Mouse (Mus musculus): ENCODE results near the gene Pomgnt2.
"Not testable (repeated sequence)": the region's sequence is repeated elsewhere in the genome, so short reads cannot be mapped to it uniquely, and the experiment has no call there.

The Pomgnt2 gene

DNA sequence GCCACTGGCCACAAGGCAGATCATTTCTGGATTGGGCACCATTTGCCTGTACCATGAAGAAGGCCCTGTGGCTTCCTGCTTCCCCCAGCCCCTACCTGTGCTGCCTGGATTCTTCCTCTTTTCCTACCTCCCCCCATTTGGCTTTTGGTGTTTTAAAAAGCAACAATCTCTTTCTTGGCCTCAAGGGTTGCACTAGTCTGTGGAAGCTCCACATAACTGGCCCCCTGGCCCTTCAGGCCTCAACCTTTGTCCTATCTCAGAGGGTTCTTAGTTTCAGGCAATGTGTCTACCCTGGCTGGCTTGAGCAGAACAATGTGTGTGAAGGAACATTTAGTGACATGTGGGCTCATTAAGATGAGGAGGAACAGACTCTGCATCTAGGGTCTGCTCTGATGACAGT is at the start of gene Pomgnt2:
TSS of gene Pomgnt2 (minus strand) at position 101 of the 400 bp plus-strand sequence.
- no peak for DNase-seq (ENCODE audit: low read depth, low spot score)

DNA sequence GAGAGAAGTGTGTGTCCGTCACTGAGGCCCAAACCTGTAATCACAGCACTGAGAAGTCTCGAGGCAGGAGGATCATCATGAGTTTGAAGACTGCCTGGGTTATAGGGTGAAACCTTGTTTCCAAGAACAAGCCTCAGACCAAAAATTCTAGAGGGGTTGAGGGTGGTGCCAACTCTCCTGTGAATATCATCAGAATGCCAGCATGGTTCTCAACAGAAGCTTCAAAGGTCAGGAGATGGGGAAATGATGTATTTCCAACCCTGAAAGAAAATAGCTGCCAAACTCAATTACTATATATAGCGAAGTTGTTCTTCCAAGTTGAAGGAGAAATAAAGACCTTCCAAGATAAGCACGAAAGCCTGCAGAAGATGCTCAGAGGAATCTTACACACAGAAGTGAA is 42.9 kb upstream of the Pomgnt2 start:
- DNase-seq (ENCODE audit: low read depth, low spot score), result no peak

DNA sequence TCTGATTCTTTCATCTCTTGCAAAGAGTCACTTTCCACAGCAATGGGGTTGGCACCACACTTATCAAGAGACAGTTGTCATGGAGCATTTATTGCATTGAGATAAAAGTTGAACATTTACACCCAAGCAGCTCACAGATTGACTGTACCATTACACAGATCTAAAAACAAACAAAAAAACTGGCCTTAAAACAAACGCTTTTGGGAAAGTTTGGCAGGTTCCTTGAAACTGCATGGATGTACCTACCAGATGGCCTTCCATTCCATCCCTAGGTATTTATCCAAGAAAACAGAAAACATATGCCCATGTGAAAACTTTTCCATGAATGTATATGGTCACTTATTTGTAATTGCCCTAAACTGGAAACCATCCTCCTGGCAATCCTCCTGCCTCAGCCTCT is 41.7 kb upstream of the Pomgnt2 start:
- no peak for DNase-seq (ENCODE audit: low read depth, low spot score)

DNA sequence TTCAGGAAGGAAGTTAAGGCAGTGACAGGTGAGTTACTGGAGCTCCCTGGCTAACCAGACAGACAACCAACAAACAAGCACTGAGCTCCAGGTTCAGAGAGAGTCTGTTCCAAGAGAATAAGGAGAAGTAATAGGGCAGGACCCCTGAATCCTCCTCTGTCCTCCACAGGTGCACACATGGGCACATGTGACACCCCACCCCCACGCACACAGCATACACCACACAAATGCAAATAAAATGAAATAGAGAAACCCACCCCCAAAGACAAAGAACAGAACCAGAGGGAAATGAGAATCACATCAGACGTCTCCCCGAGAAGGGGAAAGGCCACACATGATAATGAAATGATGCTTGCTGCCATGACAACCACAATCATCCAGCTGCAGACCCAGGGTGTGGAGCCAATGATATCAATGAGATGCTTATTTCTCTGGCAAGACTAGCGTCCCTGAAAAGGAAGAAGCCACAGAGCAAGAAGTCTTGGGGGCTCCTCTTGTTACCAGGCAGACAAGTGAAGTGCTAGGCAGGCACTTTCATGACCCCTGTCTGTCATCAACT is 39.7 kb upstream of the Pomgnt2 start:
- DNase-seq (ENCODE audit: low read depth, low spot score), result no peak

DNA sequence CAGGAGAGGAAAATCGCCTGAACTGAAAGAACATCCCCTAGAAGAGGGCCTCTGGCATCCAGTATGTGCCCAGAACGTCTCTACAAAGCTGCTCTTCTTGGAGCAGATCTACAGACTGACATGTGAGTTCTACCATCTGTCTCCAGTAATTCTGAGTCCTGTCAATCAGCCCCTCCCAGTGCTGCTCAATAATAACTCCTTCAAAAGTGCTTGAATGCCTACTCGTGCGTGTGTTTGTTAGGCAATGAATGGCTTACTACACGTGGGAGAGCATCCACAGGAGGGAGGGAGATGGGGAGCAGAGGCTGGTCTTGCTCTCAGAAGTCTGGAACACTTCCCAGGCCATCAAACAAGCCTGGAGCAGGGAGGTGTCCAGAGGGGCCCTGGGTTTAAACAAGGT is 38.9 kb upstream of the Pomgnt2 start:
- no peak for DNase-seq (ENCODE audit: low read depth, low spot score)

DNA sequence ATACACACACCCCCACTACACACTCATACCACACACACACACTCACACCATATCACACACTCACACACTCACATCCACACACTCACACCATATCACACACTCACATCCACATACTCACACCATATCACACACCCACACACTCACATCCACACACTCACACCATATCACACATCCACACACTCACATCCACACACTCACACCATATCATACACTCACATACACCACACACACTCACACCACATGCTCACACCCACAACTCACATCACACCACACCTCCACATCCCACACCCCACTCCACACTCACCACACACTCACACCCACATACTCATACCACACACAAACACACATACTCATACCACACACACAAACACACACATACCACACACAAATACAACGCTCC is 38.0 kb upstream of the Pomgnt2 start:
- no peak for DNase-seq (ENCODE audit: low read depth, low spot score)

DNA sequence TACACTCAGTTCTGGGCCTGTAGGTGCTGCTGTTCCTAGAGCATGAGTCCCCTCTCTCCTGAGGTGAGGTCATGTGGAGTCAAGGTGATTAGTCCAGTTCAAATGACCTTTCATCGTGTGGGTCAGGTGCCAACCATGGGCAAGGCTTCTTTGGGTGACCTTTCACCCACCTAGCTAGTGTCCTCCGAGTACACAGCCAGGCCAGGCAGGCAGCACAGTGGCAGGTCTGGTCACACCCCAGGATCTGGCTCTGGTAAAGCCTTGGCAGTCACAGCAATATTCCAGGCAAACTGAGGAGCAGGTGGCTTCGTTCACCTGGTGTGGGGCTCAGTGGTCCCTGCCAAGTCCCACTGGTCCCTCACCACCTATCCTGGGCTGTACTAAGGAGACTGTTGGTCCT is 35.2 kb upstream of the Pomgnt2 start:
- no peak for DNase-seq (ENCODE audit: low read depth, low spot score)

DNA sequence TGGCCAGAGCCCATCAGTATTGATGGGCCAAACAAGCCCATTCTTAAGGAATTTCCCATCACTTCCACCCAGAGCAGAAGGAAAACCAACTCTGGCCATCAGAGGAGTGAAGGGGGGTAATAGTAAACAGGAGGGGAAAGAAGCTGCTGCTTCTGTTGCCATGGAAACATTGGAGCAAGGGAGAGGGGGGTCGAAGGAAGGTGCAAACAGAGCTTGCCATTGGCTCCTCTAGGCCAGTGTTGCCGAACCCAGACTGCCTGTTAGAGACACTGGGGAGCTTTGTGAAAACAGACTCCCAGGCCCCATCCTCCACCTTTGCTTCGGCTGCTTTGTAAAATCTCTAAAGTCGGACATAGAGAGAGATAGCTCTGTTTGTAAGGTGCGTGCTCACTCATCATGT is 33.8 kb upstream of the Pomgnt2 start:
- no peak for DNase-seq (ENCODE audit: low read depth, low spot score)

DNA sequence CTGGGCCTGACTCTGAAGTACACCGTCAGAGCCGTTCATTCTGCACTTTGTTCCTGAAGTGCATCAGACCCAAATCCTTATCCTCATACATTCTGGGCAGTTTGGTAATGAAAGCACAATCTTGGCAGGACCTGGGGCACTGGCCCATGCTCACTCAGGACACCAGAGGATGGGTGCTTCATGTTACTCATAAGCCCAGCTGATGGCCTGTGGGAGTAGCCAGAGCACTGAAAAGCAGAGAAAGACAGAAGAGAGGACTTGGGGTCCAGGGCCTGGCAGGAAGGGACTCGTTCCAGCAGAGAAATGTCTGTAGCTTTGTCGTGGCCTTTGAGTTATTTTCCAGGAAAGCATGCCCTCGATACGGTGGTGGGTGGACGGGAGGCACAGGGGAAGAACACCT is 32.9 kb upstream of the Pomgnt2 start:
- no peak for DNase-seq (ENCODE audit: low read depth, low spot score)

DNA sequence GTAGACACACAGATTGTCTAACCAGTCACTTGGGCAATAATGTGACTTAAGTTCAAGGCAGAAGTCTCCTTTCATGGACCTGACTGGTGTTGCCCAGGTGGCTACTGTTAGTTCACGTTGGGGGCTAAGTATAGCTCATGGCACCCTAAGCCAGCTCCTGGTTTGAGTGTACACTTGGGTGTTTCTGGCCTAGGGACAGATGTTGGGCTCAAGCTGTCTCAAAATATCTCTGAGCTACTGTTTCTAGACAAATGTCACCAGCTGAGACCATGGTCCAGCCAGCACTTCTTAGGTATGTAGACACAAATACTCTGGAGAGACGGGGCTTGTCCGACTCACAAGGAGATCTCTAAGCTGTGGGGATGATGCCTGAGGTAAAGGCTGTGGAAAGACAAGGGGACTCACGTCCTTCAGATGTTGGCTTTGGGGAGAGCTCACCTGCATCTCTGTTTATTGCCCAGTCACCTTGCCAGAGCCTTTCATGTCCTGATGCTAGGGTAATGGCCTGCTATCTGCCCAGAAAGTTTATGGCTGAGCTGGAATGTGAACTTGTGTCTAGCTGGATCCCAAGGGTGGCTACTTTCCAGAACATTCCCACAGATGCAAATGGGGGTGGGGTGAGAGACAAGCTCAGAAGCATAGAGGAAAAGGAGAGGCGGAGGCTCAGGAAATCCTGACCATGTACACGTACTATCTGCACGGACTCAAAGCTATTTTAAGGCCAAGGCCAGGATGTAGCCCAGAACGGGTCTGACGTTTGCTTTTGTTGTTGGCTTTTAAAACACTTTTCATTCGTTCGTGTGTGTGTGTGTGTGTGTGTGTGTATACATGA is 31.2 kb upstream of the Pomgnt2 start:
- DNase-seq (ENCODE audit: low read depth, low spot score), result no peak

DNA sequence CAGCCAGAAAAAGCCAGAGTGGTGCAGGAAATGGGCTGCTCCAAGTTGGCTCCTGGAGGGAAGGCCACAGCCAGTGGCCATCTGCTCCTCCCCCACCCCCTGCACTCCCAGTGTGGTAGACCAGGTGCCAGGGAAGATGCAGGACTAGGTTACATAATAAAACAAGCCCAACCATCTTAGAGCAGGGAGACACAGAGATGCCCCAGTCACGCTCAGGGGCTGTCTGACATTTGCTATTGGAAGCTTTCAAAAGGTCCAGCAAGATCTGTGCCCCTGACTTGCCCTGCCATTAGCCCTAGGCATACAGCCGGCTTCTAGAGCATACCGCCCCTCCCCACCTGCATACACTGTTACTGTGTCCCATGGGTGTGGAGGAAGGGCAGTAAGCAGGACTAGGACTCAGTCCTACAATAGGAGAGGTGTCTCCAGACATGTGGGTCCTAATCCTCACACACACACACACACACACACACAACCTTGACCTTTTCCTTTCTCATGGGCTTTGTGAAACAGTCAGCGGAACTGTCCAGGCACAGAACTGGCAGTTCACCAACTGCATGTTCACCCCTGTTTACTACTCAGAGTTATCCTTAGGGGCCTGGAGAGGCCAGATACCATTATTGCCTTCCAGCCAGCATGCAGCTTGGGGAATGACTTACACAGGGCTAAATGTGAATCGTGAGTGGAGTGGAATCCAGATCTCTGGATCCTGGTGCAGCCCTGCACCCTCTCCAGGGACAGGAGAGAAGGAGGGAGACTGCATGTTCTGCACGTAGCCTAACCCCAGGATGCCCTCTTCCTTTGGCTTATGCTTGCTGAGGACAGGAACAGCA is 30.4 kb upstream of the Pomgnt2 start:
- DNase-seq (ENCODE audit: low read depth, low spot score), result no peak

DNA sequence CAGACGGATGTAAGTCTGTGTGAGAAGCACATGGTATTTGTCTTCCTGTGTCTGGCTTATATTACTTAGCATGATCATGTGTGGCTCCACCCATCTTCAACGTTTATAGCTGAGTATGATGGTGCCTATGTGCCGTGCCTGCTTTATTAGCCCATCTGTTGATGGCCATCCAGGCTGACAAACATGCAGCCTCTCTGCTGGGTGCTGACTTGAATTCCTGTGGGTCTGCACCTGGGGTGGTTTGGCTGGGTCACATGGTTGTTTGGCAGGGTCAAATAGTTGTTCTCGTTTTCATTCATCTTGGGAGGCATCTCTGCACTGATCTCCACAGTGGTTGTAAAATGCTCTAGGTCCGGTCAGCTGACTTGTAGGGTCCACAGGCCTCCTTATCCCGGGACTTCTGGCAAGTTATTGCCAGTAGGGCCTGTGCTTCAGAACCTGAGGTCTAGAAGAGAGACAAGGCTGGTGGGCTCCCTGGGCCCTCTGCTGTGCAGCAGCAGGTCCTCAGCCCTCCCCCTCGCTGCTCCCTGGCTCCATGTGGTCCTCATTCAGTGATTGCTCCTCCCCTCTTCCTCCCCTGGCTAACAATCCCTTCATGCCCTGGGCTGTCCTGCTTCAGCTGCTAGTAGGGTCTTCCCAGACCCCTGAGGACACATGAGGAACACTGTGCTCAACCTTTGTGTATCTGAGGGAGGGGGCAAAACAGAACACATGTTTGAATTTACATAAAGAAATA is 29.1 kb upstream of the Pomgnt2 start:
- DNase-seq (ENCODE audit: low read depth, low spot score), result no peak

DNA sequence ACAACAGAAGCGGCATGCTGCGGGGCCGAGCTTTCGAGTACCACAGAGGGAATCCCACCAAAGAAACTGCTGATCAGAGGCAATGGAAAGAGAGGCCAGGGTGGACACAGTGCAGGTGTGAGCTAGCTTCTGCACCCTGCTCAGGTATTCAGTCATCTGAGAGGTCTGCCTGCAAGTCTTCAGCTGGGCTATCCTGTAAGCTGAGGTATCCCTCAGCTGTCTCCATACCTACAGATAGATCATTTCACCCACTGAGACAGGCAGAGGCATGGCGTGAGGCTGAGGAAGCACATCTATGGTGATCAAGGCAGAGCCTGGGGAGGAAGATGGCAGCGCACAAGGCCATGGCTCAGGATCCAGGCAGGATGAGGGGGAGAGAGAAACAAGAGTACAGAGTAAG is 27.5 kb upstream of the Pomgnt2 start:
- DNase-seq (ENCODE audit: low read depth, low spot score), result no peak

DNA sequence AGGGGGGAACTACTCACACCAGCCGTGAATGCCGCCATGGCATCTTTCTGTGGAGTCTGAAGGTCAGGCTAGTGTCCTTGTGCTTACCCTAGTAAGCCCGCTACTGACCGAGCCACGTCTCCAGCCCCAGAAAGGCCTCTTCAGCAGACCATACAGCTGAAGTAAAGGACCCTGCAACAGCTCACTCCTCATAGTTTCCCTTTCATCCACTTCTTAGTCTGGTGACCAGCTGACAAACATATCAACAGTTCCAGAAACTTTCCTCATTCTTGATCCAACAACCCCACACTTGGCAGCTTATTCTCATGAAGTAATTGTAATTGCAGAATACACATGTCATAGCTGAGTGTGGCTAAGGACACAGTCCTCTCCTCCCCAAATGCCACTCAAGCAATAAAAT is 27.0 kb upstream of the Pomgnt2 start:
- no peak for DNase-seq (ENCODE audit: low read depth, low spot score)

DNA sequence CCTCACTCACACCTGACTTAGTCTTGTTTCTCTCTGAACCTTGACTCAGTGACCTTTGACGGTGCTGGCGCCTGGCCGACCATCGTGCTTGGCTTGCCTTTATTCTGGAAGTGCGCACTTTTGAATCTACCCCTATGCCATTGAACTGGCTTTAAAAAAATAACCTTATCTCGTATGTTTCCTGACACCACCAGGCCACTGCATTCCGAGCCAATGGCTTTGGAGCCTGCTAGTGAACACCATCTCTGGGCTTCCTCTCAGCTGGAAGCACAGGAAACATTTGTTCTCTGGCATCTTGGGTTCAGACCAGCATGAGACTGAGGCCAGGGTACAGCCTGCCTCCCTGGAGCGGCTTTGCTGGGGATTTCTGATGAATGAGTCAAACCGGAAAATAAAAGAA is 25.9 kb upstream of the Pomgnt2 start:
- no peak for DNase-seq (ENCODE audit: low read depth, low spot score)

DNA sequence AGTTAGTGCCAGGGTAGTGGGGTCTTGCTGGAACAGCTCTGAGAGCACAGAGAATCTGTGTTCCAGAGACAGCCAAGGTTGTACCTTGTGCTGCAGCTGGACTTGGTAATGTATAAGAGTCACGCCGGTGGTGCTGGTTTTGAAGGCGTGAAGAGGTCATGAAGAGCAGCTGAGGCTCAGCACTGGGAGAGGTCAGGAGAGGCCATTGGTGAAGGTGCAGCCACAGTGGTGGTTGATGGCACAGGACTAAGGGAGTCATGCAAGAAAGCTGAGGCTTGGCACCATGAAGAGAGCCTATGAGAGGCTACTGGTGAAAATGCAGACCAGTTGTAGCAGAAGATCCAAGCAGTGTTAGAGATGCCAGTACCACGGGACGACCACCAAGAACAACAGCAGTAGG is 24.7 kb upstream of the Pomgnt2 start:
- DNase-seq (ENCODE audit: low read depth, low spot score), result no peak

DNA sequence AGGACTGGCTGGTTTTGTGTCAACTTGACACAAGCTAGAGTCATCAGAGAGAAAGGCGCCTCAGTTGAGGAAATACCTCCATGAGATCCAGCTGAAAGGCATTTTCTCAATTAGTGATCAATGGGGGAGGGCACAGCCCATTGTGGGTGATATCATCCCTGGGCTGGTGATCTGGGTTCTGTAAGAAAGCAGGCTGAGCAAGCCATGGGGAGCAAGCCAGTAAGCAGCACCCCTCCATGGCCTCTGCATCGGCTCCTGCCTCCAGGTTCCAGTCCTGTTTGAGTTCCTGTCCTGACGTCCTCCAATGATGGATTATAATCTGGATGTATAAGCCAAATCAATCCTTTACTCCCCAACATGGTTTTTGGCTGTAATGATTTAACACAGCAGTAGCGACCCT is 24.3 kb upstream of the Pomgnt2 start:
- not testable (repeated sequence) for DNase-seq (ENCODE audit: low read depth, low spot score)

DNA sequence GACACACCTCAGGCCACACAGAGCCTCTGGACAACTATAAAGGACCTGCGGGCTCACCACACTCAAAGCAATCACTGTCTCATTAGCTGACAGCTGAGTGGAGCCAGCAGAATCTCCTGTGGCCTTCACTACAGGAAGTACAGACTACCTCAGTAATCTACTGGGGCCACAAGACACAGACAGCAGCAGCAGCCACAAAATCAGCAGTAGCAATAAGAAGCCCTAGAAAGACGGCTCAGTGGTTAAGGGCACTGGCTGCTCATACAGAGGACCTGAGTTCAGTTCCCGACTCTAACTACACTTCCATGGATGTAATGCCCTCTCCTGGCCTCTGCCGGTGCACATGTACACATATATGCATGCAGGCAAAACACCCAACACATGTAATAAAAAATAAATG is 23.4 kb upstream of the Pomgnt2 start:
- DNase-seq (ENCODE audit: low read depth, low spot score), result no peak

DNA sequence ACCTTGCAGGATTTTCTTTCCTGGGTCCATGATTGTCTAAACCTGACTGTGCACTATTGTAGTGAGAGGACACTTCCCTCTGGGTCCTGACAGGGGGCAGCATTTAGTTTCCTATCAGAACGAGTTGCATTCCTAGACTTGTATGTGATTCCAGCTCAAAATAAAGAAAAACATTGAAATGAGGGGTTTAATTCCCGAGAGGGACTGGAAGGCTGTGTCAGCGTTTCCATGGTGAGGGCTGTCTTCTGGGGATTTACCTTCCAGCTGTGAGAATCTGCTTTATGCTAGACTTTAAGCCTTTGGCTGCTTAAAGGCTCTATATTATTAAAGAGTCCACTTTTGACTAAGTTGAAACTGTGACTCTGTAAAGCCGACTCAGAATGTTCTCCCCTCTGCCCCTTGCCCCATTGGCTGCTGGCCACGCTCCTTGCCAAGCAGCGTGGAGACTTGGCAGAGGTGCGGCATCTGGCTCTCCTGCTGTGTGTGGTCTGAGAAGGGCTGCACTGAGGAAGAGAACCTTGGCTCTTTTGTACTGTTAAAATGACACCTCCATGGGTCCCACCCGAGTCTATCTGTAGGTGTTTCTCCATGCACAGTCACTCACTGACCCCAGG is 22.0 kb upstream of the Pomgnt2 start:
- peak; percentile 61 for DNase-seq (ENCODE audit: low read depth, low spot score)

DNA sequence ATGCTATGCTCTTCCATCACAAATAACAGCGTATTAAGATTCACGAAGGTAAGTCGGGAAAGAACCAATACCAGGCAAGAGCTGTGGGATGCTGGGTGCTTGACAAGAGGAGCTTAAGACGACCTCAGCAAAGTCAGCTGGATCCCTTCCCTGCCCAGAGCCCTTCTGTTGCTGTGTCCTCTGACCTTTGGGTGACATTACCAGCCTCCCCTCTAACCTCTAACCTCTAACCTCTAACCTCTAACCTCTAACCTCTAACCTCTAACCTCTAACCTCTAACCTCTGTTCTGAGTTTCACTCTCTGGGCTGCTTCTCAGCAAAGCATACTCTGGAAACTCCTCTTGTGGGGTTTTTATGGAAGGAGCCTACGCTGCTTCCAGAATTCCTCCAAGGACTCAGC is 21.2 kb upstream of the Pomgnt2 start:
- DNase-seq (ENCODE audit: low read depth, low spot score), result no peak

DNA sequence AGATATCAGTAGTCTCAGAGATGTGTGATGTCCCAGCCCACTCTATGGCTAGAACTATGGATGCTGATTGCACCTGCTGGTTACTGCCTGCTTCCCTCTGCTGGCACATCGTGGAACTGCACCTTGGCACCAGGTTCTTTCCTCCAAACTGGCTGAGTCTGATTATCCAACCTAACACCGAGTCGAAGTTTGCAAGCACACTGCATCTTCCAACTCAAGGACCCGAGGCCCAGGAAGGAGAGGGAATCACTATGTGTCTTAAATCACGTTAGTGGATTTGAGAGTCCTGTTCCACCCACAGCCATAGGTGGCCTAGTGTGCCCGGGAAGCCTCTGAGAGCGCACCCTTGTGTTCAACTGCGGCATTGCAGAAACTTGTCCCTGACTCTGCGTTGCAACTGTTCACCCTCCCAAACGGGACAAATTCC is 17.3 kb upstream of the Pomgnt2 start:
- peak; percentile 85 for DNase-seq (ENCODE audit: low read depth, low spot score)

DNA sequence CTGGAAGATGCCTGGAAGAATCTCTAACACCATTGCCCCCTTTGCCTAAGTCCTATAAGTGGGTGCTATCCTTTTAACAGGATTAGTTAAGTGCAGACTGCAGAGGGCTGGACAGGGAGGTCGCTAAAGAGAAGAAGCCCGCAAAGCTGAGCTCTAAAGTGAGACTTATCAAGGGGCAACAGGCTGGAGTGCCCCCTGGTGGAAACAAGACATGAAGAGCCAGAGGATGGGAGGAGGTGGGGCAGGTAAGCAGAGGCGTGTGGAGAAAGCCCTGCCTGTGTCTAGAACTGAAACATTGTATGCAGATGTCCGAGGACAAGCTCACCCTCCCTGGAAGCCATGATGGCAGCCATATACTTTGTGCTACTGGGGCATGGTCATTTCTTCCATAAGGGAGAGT is 16.7 kb upstream of the Pomgnt2 start:
- DNase-seq (ENCODE audit: low read depth, low spot score), result peak; percentile 53
